11 mouse cellular contexts compared by ENCODE assay signal in genomic region chr10:78100989-78101780, GRCm38 (mm10). TPM values are rescaled to one million over a fixed set of nuclear protein-coding genes. Genes with fewer than 3 reads are reported as not detected.
DNase-seq lines count a peak whose midpoint lies in the region; ATAC-seq and TF ChIP-seq lines count a peak whose summit lies in the region.
"Had no signal": no experiment of that assay in that cellular context is flagged by ENCODE, and none has a peak within 500 bp of the region (broad histone marks: within the 10 kb centered on the region; RNA-seq: fewer than 3 reads in every experiment).

No protein-coding gene starts in this region.

- H3K36me3 ChIP-seq in lung, embryonic 14.5 days (ENCODE audit: insufficient read depth) = no peaks in the 10 kb centered on the region
- no peaks in the 10 kb centered on the region for H3K36me3 ChIP-seq in hindbrain, embryonic 10.5 days
- no peaks in the 10 kb centered on the region for H3K36me3 ChIP-seq in liver, embryonic 13.5 days
- no peaks in the 10 kb centered on the region for H3K36me3 ChIP-seq in stomach, embryonic 16.5 days (ENCODE audit: control insufficient read depth, insufficient read depth, low read length)
- H3K36me3 ChIP-seq: G1E had no signal

- peak; percentile 61 for ATAC-seq in lung, embryonic 14.5 days (ENCODE audit: insufficient read depth)
- ATAC-seq in liver, embryonic 13.5 days (ENCODE audit: low read depth) = peak; percentile 62
- ATAC-seq in stomach, embryonic 16.5 days (ENCODE audit: insufficient read depth, low FRiP score) = no peak
- ATAC-seq in inflammation-experienced regulatory T-cells, adult 6 months = no peak

- H3K27me3 ChIP-seq in lung, embryonic 14.5 days (ENCODE audit: insufficient read depth, low read length) = no peaks in the 10 kb centered on the region
- no peaks in the 10 kb centered on the region for H3K27me3 ChIP-seq in hindbrain, embryonic 10.5 days (ENCODE audit: insufficient read depth, poor library complexity, severe bottlenecking)
- H3K27me3 ChIP-seq in liver, embryonic 13.5 days = peaks cover 4% of the 10 kb centered on the region; the same call in 1 of the 2 replicates
- H3K27me3 ChIP-seq in stomach, embryonic 16.5 days (ENCODE audit: control insufficient read depth, insufficient read depth, low read length) = no peaks in the 10 kb centered on the region

- intact Hi-C loops in left cerebral cortex, postnatal 25 days (cut with DNase I) = no loop called here

- H3K4me2 ChIP-seq in lung, embryonic 14.5 days = peak overlapping the region; percentile 59
- H3K4me2 ChIP-seq in liver, embryonic 13.5 days = peak overlapping the region; percentile 44
- peak overlapping the region; percentile 43 for H3K4me2 ChIP-seq in stomach, embryonic 16.5 days (ENCODE audit: low read depth, low read length)

- 0 out of 2 replicates have a peak, but pooled peaks cover 3% of the 10 kb centered on the region for H3K4me1 ChIP-seq in lung, embryonic 14.5 days (ENCODE audit: insufficient read depth)
- peaks cover 12% of the 10 kb centered on the region for H3K4me1 ChIP-seq in hindbrain, embryonic 10.5 days (replicated peaks)
- H3K4me1 ChIP-seq in liver, embryonic 13.5 days (replicated peaks) = peaks cover 10% of the 10 kb centered on the region
- 0 out of 2 replicates have a peak, but pooled peaks cover 4% of the 10 kb centered on the region for H3K4me1 ChIP-seq in stomach, embryonic 16.5 days (ENCODE audit: control insufficient read depth, insufficient read depth, low read length)

- peak overlapping the region; percentile 14; the same call in 1 of the 2 replicates for H3K4me3 ChIP-seq in lung, embryonic 14.5 days (ENCODE audit: low read depth, low read length)
- peak overlapping the region; percentile 37 for H3K4me3 ChIP-seq in hindbrain, embryonic 10.5 days
- H3K4me3 ChIP-seq in liver, embryonic 13.5 days (replicated peaks) = no peak overlapping the region
- peak overlapping the region; percentile 18; the same call in 1 of the 2 replicates for H3K4me3 ChIP-seq in stomach, embryonic 16.5 days (replicated peaks; ENCODE audit: low read length)

- no peaks in the 10 kb centered on the region for H3K9me3 ChIP-seq in lung, embryonic 14.5 days (ENCODE audit: low read depth, low read length)
- H3K9me3 ChIP-seq in hindbrain, embryonic 10.5 days = 0 out of 2 replicates have a peak, but pooled peaks cover 2% of the 10 kb centered on the region
- no peaks in the 10 kb centered on the region; the same call in 1 of the 2 replicates for H3K9me3 ChIP-seq in liver, embryonic 13.5 days (replicated peaks)
- no peaks in the 10 kb centered on the region for H3K9me3 ChIP-seq in stomach, embryonic 16.5 days (replicated peaks; ENCODE audit: control insufficient read depth, low read length)
- H3K9me3 ChIP-seq: G1E had no signal

- DNase-seq in lung, embryonic 14.5 days = peak; percentile 54
- no peak for DNase-seq in lung, postnatal 10 days
- peak; percentile 19 for DNase-seq in hindbrain, embryonic 10.5 days (ENCODE audit: low spot score)
- DNase-seq in liver, embryonic 13.5 days = no peak
- DNase-seq in right cerebral cortex, adult 18-20 months = no peak
- DNase-seq in left cerebral cortex, postnatal 25 days (ENCODE audit: low spot score in 2 of 2) = no peak
- DNase-seq: cerebellum, postnatal 36 days; layer of hippocampus, adult 9-11 months had no signal

- H3K27ac ChIP-seq in lung, embryonic 14.5 days (ENCODE audit: low read depth) = no peak overlapping the region
- H3K27ac ChIP-seq in hindbrain, embryonic 10.5 days = peak overlapping the region; percentile 5; the same call in 1 of the 2 replicates
- peak overlapping the region; percentile 66 for H3K27ac ChIP-seq in liver, embryonic 13.5 days
- H3K27ac ChIP-seq in stomach, embryonic 16.5 days (ENCODE audit: low read length) = no peak overlapping the region

- WGBS in lung, embryonic 14.5 days = 5% methylated on average over 16 of the region's 16 CpGs
- 34% methylated on average over 16 of the region's 16 CpGs for WGBS in hindbrain, embryonic 10.5 days
- 19% methylated on average over 16 of the region's 16 CpGs for WGBS in liver, embryonic 13.5 days (ENCODE audit: insufficient replicate concordance)
- WGBS in stomach, embryonic 16.5 days = 9% methylated on average over 16 of the region's 16 CpGs

- TF ChIP-seq CTCF in lung, embryonic 14.5 days (IDR thresholded peaks at IDR 0.05; ENCODE audit: low read depth) = no peak

- H3K9ac ChIP-seq in lung, embryonic 14.5 days = no peak overlapping the region
- no peak overlapping the region for H3K9ac ChIP-seq in liver, embryonic 13.5 days
- peak overlapping the region; percentile 38; the same call in 1 of the 2 replicates for H3K9ac ChIP-seq in stomach, embryonic 16.5 days (ENCODE audit: low read length)

RNA-seq across cellular contexts. Expression of gene Icosl, which starts 32.1 kb away (rescaled TPM):
- 7.2 and 8.4 TPM in 2 replicates for polyA plus RNA-seq in lung, embryonic 14.5 days (2014; fragmentation: Nextera tagmentation; extraction: Ambion mirVana)
- polyA plus RNA-seq in hindbrain, embryonic 10.5 days (2016; fragmentation: Nextera tagmentation; extraction: Ambion mirVana) = 2.2 and 2.9 TPM in 2 replicates
- 2.0 TPM in 2 replicates for polyA plus RNA-seq in liver, embryonic 13.5 days (2015; fragmentation: Nextera tagmentation; extraction: Ambion mirVana)
- polyA plus RNA-seq in stomach, embryonic 16.5 days (2015; fragmentation: Nextera tagmentation; extraction: Ambion mirVana) = 7.1 and 7.6 TPM in 2 replicates
- polyA plus RNA-seq in inflammation-experienced regulatory T-cells, adult 6 months (2017; shearing (Covaris generic)) = 1 to 10 TPM; 5.8 to 7.8 (median 6.8) TPM
- total RNA-seq in left cerebral cortex, postnatal 25 days (2021) = 1 to 10 TPM; 1.6 to 1.9 TPM
- polyA plus RNA-seq: G1E had no signal

RNA-seq across cellular contexts. Expression of gene Aire, which starts 57.8 kb away (rescaled TPM):
- 0.95 and 1.5 TPM in 2 replicates for polyA plus RNA-seq in lung, embryonic 14.5 days (2014; fragmentation: Nextera tagmentation; extraction: Ambion mirVana)
- polyA plus RNA-seq in hindbrain, embryonic 10.5 days (2016; fragmentation: Nextera tagmentation; extraction: Ambion mirVana) = 0.36 TPM in 1 of 2 replicates, not detected in the other
- not detected in 2 replicates for polyA plus RNA-seq in liver, embryonic 13.5 days (2015; fragmentation: Nextera tagmentation; extraction: Ambion mirVana)
- polyA plus RNA-seq in stomach, embryonic 16.5 days (2015; fragmentation: Nextera tagmentation; extraction: Ambion mirVana) = 0.15 and 0.20 TPM in 2 replicates
- polyA plus RNA-seq in inflammation-experienced regulatory T-cells, adult 6 months (2017; shearing (Covaris generic)) = under 1 TPM in 2 of 3 experiments, not detected in 1; 0.23 to 0.34 TPM
- total RNA-seq in left cerebral cortex, postnatal 25 days (2021) = not detected
- total RNA-seq: G1E had no signal

RNA-seq across cellular contexts. Expression of gene Dnmt3l, which starts 59.4 kb away (rescaled TPM):
- 1.4 TPM in 2 replicates for polyA plus RNA-seq in lung, embryonic 14.5 days (2014; fragmentation: Nextera tagmentation; extraction: Ambion mirVana)
- polyA plus RNA-seq in hindbrain, embryonic 10.5 days (2016; fragmentation: Nextera tagmentation; extraction: Ambion mirVana) = not detected in 2 replicates
- not detected in 2 replicates for polyA plus RNA-seq in liver, embryonic 13.5 days (2015; fragmentation: Nextera tagmentation; extraction: Ambion mirVana)
- 0.56 and 0.63 TPM in 2 replicates for polyA plus RNA-seq in stomach, embryonic 16.5 days (2015; fragmentation: Nextera tagmentation; extraction: Ambion mirVana)
- not detected for polyA plus RNA-seq in inflammation-experienced regulatory T-cells, adult 6 months (2017; shearing (Covaris generic))
- not detected for total RNA-seq in left cerebral cortex, postnatal 25 days (2021)
- polyA plus RNA-seq: G1E had no signal

Comparison
In these comparisons a context has a peak if more than half of its experiments do, and no peak if none do; other contexts are left out.
1. DNase-seq: peak in lung, embryonic 14.5 days (single experiment) and hindbrain, embryonic 10.5 days (single experiment); none in lung, postnatal 10 days (single experiment), liver, embryonic 13.5 days (single experiment), right cerebral cortex, adult 18-20 months (single experiment) and left cerebral cortex, postnatal 25 days (0 of 2).
2. ATAC-seq: peak in lung, embryonic 14.5 days (single experiment) and liver, embryonic 13.5 days (single experiment); none in stomach, embryonic 16.5 days (single experiment) and inflammation-experienced regulatory T-cells, adult 6 months (single experiment).
3. H3K27ac ChIP-seq: peak in hindbrain, embryonic 10.5 days (single experiment) and liver, embryonic 13.5 days (single experiment); none in lung, embryonic 14.5 days (single experiment) and stomach, embryonic 16.5 days (single experiment).
4. Peak in every context shown above with its lines, with median percentiles within 50 percentile points of each other: H3K4me2 ChIP-seq.